Mouse (Mus musculus): Measurements from ENCODE around the gene Insc.
"Not testable (repeated sequence)": the region's sequence is repeated elsewhere in the genome, so short reads cannot be mapped to it uniquely, and the experiment has no call there.

Insc gene

GRCm38 (mm10) chr7:114743022-114743780 is at the start of gene Insc:
Gene Insc, plus strand, starts transcription at chr7:114743694.
- no peak for DNase-seq (ENCODE audit: low spot score in 2 of 2)

GRCm38 (mm10) chr7:114700871-114701270 is 42.6 kb upstream of the Insc start:
- DNase-seq (ENCODE audit: low spot score in 2 of 2) = no peak

GRCm38 (mm10) chr7:114706716-114707115 is 36.8 kb upstream of the Insc start:
- DNase-seq (ENCODE audit: low spot score in 2 of 2) = no peak

GRCm38 (mm10) chr7:114707398-114707797 is 36.1 kb upstream of the Insc start:
- DNase-seq (ENCODE audit: low spot score in 2 of 2) = no peak

- no peak for DNase-seq (ENCODE audit: low spot score in 2 of 2)
Measured at GRCm38 (mm10) chr7:114710419-114710818, 33.1 kb upstream of the Insc start.

GRCm38 (mm10) chr7:114712523-114712922 is 31.0 kb upstream of the Insc start:
- no peak for DNase-seq (ENCODE audit: low spot score in 2 of 2)

- no peak for DNase-seq (ENCODE audit: low spot score in 2 of 2)
Measured at GRCm38 (mm10) chr7:114718300-114718699, 25.2 kb upstream of the Insc start, which contains the start of gene Calcb. Gene Calcb, plus strand, starts transcription at chr7:114718643.

GRCm38 (mm10) chr7:114719381-114720131 is 23.9 kb upstream of the Insc start:
- DNase-seq (ENCODE audit: low spot score in 2 of 2) = peak; percentile 43 to 52

GRCm38 (mm10) chr7:114729696-114730095 is 13.8 kb upstream of the Insc start:
- not testable (repeated sequence) for DNase-seq (ENCODE audit: low spot score in 2 of 2)

GRCm38 (mm10) chr7:114731175-114731574 is 12.3 kb upstream of the Insc start:
- DNase-seq (ENCODE audit: low spot score in 2 of 2) = no peak

- not testable (repeated sequence) for DNase-seq (ENCODE audit: low spot score in 2 of 2)
Measured at GRCm38 (mm10) chr7:114731700-114732099, 11.8 kb upstream of the Insc start.

- no peak for DNase-seq (ENCODE audit: low spot score in 2 of 2)
Measured at GRCm38 (mm10) chr7:114736256-114736655, 7.2 kb upstream of the Insc start.

GRCm38 (mm10) chr7:114738166-114738565 is 5.3 kb upstream of the Insc start:
- no peak for DNase-seq (ENCODE audit: low spot score in 2 of 2)

GRCm38 (mm10) chr7:114740360-114741165 is 2.9 kb upstream of the Insc start:
- DNase-seq (ENCODE audit: low spot score in 2 of 2) = no peak

GRCm38 (mm10) chr7:114744639-114745245 is 1.2 kb downstream of the Insc start:
- DNase-seq (ENCODE audit: low spot score in 2 of 2) = no peak

GRCm38 (mm10) chr7:114745481-114746271 is 2.2 kb downstream of the Insc start:
- no peak for DNase-seq (ENCODE audit: low spot score in 2 of 2)

GRCm38 (mm10) chr7:114747596-114747995 is 4.1 kb downstream of the Insc start:
- DNase-seq (ENCODE audit: low spot score in 2 of 2) = no peak

GRCm38 (mm10) chr7:114748239-114748638 is 4.7 kb downstream of the Insc start:
- DNase-seq (ENCODE audit: low spot score in 2 of 2) = no peak

- no peak for DNase-seq (ENCODE audit: low spot score in 2 of 2)
Measured at GRCm38 (mm10) chr7:114753471-114753870, 10.0 kb downstream of the Insc start.

GRCm38 (mm10) chr7:114754196-114754595 is 10.7 kb downstream of the Insc start:
- no peak for DNase-seq (ENCODE audit: low spot score in 2 of 2)

GRCm38 (mm10) chr7:114754626-114755025 is 11.1 kb downstream of the Insc start:
- DNase-seq (ENCODE audit: low spot score in 2 of 2) = no peak

Measured in urinary bladder, adult 18-20 months (tissue).